Mouse (Mus musculus) CH12.LX (cell line): Measurements from ENCODE around the gene Eif1ad. TPM values are rescaled to one million over a fixed set of nuclear protein-coding genes. Genes with fewer than 3 reads are reported as not detected.

ENCODE experiments used
- DNase-seq: peaks from one replicate; pipeline ENCODE4 v3.0.0-alpha.2; 2013; ENCODE audit errors: extremely low read depth
- H3K27ac ChIP-seq: 2 replicates; pipeline ENCODE4 v1.5.1; 2012; ENCODE audit warnings: low read depth, mild to moderate bottlenecking, control low read depth, moderate library complexity; ENCODE audit not compliant: insufficient read depth
- H3K27me3 ChIP-seq: replicated peaks from 2 replicates; pipeline ENCODE3; 2012; ENCODE audit warnings: inconsistent platforms
- H3K36me3 ChIP-seq, 2 experiments: replicated peaks in 1 of 2; 2 replicates each; pipeline versions ENCODE3 to v1.6.1; 2012; ENCODE audit warnings: inconsistent platforms in 1 of 2, low read length in 1 of 2, mild to moderate bottlenecking in 1 of 2, mixed read lengths in 1 of 2, moderate library complexity in 1 of 2; ENCODE audit not compliant: control insufficient read depth in 1 of 2, insufficient read depth in 1 of 2
- H3K4me1 ChIP-seq, 2 experiments: 2 replicates each; pipeline ENCODE4 v1.6.1; 2012; ENCODE audit warnings: inconsistent platforms in 1 of 2, moderate library complexity in 1 of 2; ENCODE audit not compliant: insufficient read depth in 2 of 2, control insufficient read depth in 1 of 2
- H3K4me2 ChIP-seq: 2 replicates; pipeline ENCODE4 v1.6.1; 2012; ENCODE audit warnings: low read depth, mild to moderate bottlenecking, control low read depth; ENCODE audit not compliant: poor library complexity, insufficient read depth, severe bottlenecking
- H3K4me3 ChIP-seq, 3 experiments: fragments of 150-350 bp in 1 of 3; sonication (generic) in 1 of 3; replicated peaks in 1 of 3; 2 replicates each; pipeline versions ENCODE3 to v1.5.1; 2011 to 2012; ENCODE audit warnings: low read depth in 2 of 3, low read length in 2 of 3, mild to moderate bottlenecking in 2 of 3, moderate library complexity in 2 of 3, control low read depth in 1 of 3, improper control_type of control experiment in 1 of 3, inconsistent platforms in 1 of 3, mixed read lengths in 1 of 3; ENCODE audit not compliant: poor library complexity in 1 of 3
- H3K79me2 ChIP-seq: replicated peaks from 2 replicates; pipeline ENCODE4 v1.6.1; 2012; ENCODE audit warnings: mild to moderate bottlenecking, moderate library complexity; ENCODE audit not compliant: control insufficient read depth, poor library complexity, insufficient read depth, severe bottlenecking; ENCODE audit errors: extremely low read depth
- H3K9ac ChIP-seq: 2 replicates; pipeline ENCODE4 v1.6.1; 2012; ENCODE audit warnings: low read depth, mild to moderate bottlenecking, control low read depth, moderate library complexity; ENCODE audit not compliant: insufficient read depth
- H3K9me3 ChIP-seq: replicated peaks from 2 replicates; pipeline ENCODE3; 2012; ENCODE audit warnings: low read length, inconsistent platforms, mixed read lengths
- BHLHE40 ChIP-seq: IDR thresholded peaks from 2 replicates; pipeline ENCODE4 v1.6.1; 2011; ENCODE audit warnings: mild to moderate bottlenecking, low read depth, low read length, improper control_type of control experiment
- CHD1 ChIP-seq: IDR thresholded peaks from 2 replicates; pipeline ENCODE4 v1.6.1; 2012; ENCODE audit warnings: low read depth, low read length, improper control_type of control experiment, inconsistent platforms
- CHD2 ChIP-seq: IDR thresholded peaks from 2 replicates; pipeline ENCODE4 v1.6.1; 2011; ENCODE audit warnings: low read length, improper control_type of control experiment
- E2F4 ChIP-seq: IDR thresholded peaks from 2 replicates; pipeline ENCODE4 v1.6.1; 2011; ENCODE audit warnings: low read depth, low read length, improper control_type of control experiment; ENCODE audit not compliant: insufficient replicate concordance
- ELF1 ChIP-seq: IDR thresholded peaks from 2 replicates; pipeline ENCODE4 v1.6.1; 2014; ENCODE audit warnings: low read depth, mild to moderate bottlenecking, inconsistent platforms, low read length, improper control_type of control experiment
- ETS1 ChIP-seq: conservative IDR thresholded peaks from 2 replicates; pipeline ENCODE4 v1.6.1; 2012; ENCODE audit warnings: low read depth, mild to moderate bottlenecking, inconsistent platforms, low read length, improper control_type of control experiment, moderate library complexity
- HCFC1 ChIP-seq: IDR thresholded peaks from 2 replicates; pipeline ENCODE4 v1.6.1; 2012; ENCODE audit warnings: low read depth, mild to moderate bottlenecking, inconsistent platforms, low read length, improper control_type of control experiment
- IRF4 ChIP-seq: IDR thresholded peaks from 2 replicates; pipeline ENCODE4 v1.6.1; 2014; ENCODE audit warnings: low read depth, mild to moderate bottlenecking, inconsistent platforms, low read length, improper control_type of control experiment
- JUN ChIP-seq: IDR thresholded peaks from 2 replicates; pipeline ENCODE4 v1.6.1; 2011; ENCODE audit warnings: low read depth, mild to moderate bottlenecking, low read length, improper control_type of control experiment, moderate library complexity; ENCODE audit not compliant: insufficient read depth
- KAT2A ChIP-seq: IDR thresholded peaks from 2 replicates; pipeline ENCODE4 v1.6.1; 2012; ENCODE audit warnings: low read length, improper control_type of control experiment, inconsistent platforms; ENCODE audit not compliant: insufficient replicate concordance
- MAX ChIP-seq: IDR thresholded peaks from 2 replicates; pipeline ENCODE4 v1.6.1; 2011; ENCODE audit warnings: low read length, improper control_type of control experiment
- MAZ ChIP-seq: IDR thresholded peaks from 2 replicates; pipeline ENCODE4 v1.6.1; 2012; ENCODE audit warnings: low read depth, mild to moderate bottlenecking, inconsistent platforms, low read length, improper control_type of control experiment, moderate library complexity
- MXI1 ChIP-seq: IDR thresholded peaks from 2 replicates; pipeline ENCODE4 v1.6.1; 2011; ENCODE audit warnings: mild to moderate bottlenecking, low read depth, low read length, improper control_type of control experiment
- MYC ChIP-seq: IDR thresholded peaks from 2 replicates; pipeline ENCODE4 v1.6.1; 2011; ENCODE audit warnings: low read depth, mild to moderate bottlenecking, improper control_type of control experiment, low read length
- NELFE ChIP-seq: IDR thresholded peaks from 2 replicates; pipeline ENCODE4 v1.6.1; 2011; ENCODE audit warnings: low read depth, low read length, improper control_type of control experiment
- POLR2A ChIP-seq: IDR thresholded peaks from 2 replicates; pipeline ENCODE4 v1.6.1; 2011; ENCODE audit warnings: low read depth, mild to moderate bottlenecking, improper control_type of control experiment, low read length
- POLR2AphosphoS2 ChIP-seq: IDR thresholded peaks from 2 replicates; pipeline ENCODE4 v1.6.1; 2011; ENCODE audit warnings: low read depth, low read length, improper control_type of control experiment
- RAD21 ChIP-seq: IDR thresholded peaks from 2 replicates; pipeline ENCODE4 v1.6.1; 2011; ENCODE audit warnings: low read depth, mild to moderate bottlenecking, low read length, improper control_type of control experiment, moderate library complexity
- SIN3A ChIP-seq: IDR thresholded peaks from 2 replicates; pipeline ENCODE4 v1.6.1; 2012; ENCODE audit warnings: low read length, improper control_type of control experiment, inconsistent platforms
- TBP ChIP-seq: conservative IDR thresholded peaks from 2 replicates; pipeline ENCODE4 v1.6.1; 2011; ENCODE audit warnings: low read depth, low read length, improper control_type of control experiment
- TCF12 ChIP-seq: IDR thresholded peaks from 2 replicates; pipeline ENCODE4 v1.6.1; 2014; ENCODE audit warnings: low read depth, mild to moderate bottlenecking, inconsistent platforms, low read length, improper control_type of control experiment
- UBTF ChIP-seq: IDR thresholded peaks from 2 replicates; pipeline ENCODE4 v1.6.1; 2012; ENCODE audit warnings: low read depth, mild to moderate bottlenecking, inconsistent platforms, low read length, improper control_type of control experiment, moderate library complexity
- USF2 ChIP-seq: conservative IDR thresholded peaks from 2 replicates; pipeline ENCODE4 v1.6.1; 2011; ENCODE audit warnings: low read depth, low read length, improper control_type of control experiment
- ZKSCAN1 ChIP-seq: IDR thresholded peaks from 2 replicates; pipeline ENCODE4 v1.6.1; 2012; ENCODE audit warnings: low read depth, inconsistent platforms, low read length, improper control_type of control experiment, borderline replicate concordance
- ZMIZ1 ChIP-seq: IDR thresholded peaks from 2 replicates; pipeline ENCODE4 v1.6.1; 2012; ENCODE audit warnings: low read depth, mild to moderate bottlenecking, inconsistent platforms, low read length, improper control_type of control experiment
- dilution Hi-C: fragments of 300-500 bp; cut with MboI; formaldehyde crosslinking; loops from 2 replicates; pipeline ENCODE4 v1.14.3; 2020; ENCODE audit warnings: low sequenced_read_pairs; ENCODE audit not compliant: extremely low pct_unique_long_range_greater_than_20kb, extremely low pct_ligation_motif_present
- in situ Hi-C: fragments of 300-500 bp; cut with MboI; formaldehyde crosslinking; loops from 3 replicates; pipeline ENCODE4 v1.14.3; 2019; ENCODE audit warnings: low sequenced_read_pairs, low pct_ligation_motif_present, low pct_unique_long_range_greater_than_20kb, mixed read lengths
- polyA plus RNA-seq: library from polyadenylated mRNA; unstranded; fragments of >175 nt; gene quantifications from 2 replicates; pipeline ENCODE4 v1.2.1, GENCODE M21; 2012; ENCODE audit warnings: low read depth; ENCODE audit not compliant: insufficient read length
- total RNA-seq, 2 experiments: library from RNA; depleted of rRNA; stranded (reverse); fragments of 300-350 nt in 1 of 2; fragments of >200 nt in 1 of 2; gene quantifications; 2 replicates each; pipeline ENCODE4 v1.2.3; 2012 to 2014

Gene Eif1ad
- total and polyA plus RNA-seq, 3 experiments: 68.4 to 98.8 (median 79.3) TPM

GRCm38 (mm10) chr19:5389647-5390046 lies 23.1 kb downstream of the Eif1ad start:
- Histone ChIP-seq H3K27ac (peak overlapping the region; percentile 59; the same call in 1 of the 2 replicates), H3K27me3 (no peaks in the 10 kb centered on the region), H3K4me1 (peaks cover 5 to 39% of the 10 kb centered on the region in 2 experiments), H3K4me3 (peak overlapping the region; percentile 66 to 92 (median 74)), H3K9ac (peak overlapping the region; percentile 96), H3K4me2 (peak overlapping the region; percentile 80), H3K9me3 (no peaks in the 10 kb centered on the region), H3K36me3 (peaks cover 11 to 30% of the 10 kb centered on the region in 2 experiments), H3K79me2 (peaks cover 28% of the 10 kb centered on the region)
- in situ Hi-C loops: no loop called here
- DNase-seq: peak; percentile 74
- TF ChIP-seq UBTF: no peak
- TF ChIP-seq MAZ: no peak
- TF ChIP-seq CHD1: no peak
- no peak for TF ChIP-seq USF2
- TF ChIP-seq JUN: no peak
- no peak for TF ChIP-seq ZKSCAN1
- peak; percentile 85 for TF ChIP-seq ELF1
- 0 out of 2 replicates have a peak, but pooled peaks have one; percentile 14 for TF ChIP-seq E2F4
- TF ChIP-seq CHD2: peak; percentile 92
- peak; percentile 78 for TF ChIP-seq POLR2A
- TF ChIP-seq MXI1: 0 out of 2 replicates have a peak, but pooled peaks have one; percentile 51
- TF ChIP-seq KAT2A: 0 out of 2 replicates have a peak, but pooled peaks have one; percentile 51
- peak; percentile 48; the same call in 1 of the 2 replicates for TF ChIP-seq ZMIZ1
- peak; percentile 45 for TF ChIP-seq ETS1
- TF ChIP-seq SIN3A: peak; percentile 88
- TF ChIP-seq IRF4: peak; percentile 29
- TF ChIP-seq NELFE: peak; percentile 66
- TF ChIP-seq HCFC1: peak; percentile 60
- TF ChIP-seq RAD21: no peak
- TF ChIP-seq POLR2AphosphoS2: peak; percentile 74; the same call in 1 of the 2 replicates
- TF ChIP-seq BHLHE40: no peak
- TF ChIP-seq MYC: peak; percentile 87
- peak; percentile 72 for TF ChIP-seq TBP
- TF ChIP-seq MAX: peak; percentile 85
- peak; percentile 77 for TF ChIP-seq TCF12
- dilution Hi-C loops: no loop called here
